Mouse (Mus musculus): Measurements from ENCODE around the gene Cog4. TPM values are rescaled to one million over a fixed set of nuclear protein-coding genes. Genes with fewer than 3 reads are reported as not detected.
A peak's percentile ranks its signal among the peaks of the same experiment; 100 is the strongest.
"Not testable (repeated sequence)": the region's sequence is repeated elsewhere in the genome, so short reads cannot be mapped to it uniquely, and the experiment has no call there.

The Cog4 gene
- polyA plus RNA-seq, 1 experiment, result 40.9 TPM

- no peak for DNase-seq (ENCODE audit: extremely low spot score in 1 of 2, low spot score in 1 of 2)
These were observed 41.2 kb downstream of the Cog4 start for GRCm38 (mm10) chr8:110887551-110887950.

DNA sequence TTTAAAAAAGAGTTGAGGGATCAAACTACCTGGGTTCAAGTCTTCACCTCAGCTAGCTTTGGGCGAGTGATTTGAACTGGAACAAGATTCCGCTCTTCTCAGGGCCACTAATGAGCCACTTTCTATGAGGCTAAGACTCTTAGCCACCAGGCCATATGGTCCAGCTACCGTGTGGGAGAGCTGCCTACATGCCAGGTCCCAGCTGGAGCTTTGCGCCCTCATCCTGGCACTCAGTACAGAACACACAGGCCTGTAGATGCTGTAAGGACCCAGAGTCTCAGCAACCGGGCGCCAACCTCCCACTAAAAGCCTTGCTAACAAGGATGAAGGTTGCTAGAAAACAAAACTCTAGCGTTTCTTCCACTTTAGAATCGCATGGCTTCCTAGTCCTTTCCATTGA is 42.0 kb downstream of the Cog4 start:
- DNase-seq (ENCODE audit: extremely low spot score in 1 of 2, low spot score in 1 of 2), result peak in 1 of 2 experiments; percentile 27

GRCm38 (mm10) chr8:110888860-110889259 is 42.5 kb downstream of the Cog4 start:
- no peak for DNase-seq (ENCODE audit: extremely low spot score in 1 of 2, low spot score in 1 of 2)

DNA sequence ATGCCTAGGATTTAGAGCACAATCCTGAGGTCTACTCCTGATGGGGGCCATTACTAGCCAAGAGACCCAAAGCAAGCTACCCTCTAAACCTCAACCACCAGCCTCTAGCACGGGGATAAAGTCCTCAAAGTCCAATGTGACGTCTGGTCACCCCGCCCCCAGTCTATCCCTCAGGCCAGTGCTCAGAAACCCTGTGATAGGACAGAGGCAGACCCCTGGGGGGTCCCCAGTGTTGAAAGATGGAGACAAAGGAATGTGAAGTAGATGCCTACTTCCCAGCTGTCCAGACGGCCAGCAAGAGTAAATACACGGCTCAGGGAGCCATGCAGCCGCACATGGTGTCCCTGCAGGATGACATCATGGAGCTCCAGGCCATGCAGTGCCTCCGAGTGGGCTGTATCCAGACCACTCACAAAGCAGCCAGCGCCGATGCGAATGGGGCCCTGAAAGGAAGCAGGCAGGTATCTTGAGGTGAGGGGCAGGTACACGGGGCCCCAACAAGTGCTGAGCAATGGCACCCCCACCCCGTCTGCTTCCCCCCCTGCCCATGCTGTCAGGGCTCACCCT is 43.6 kb downstream of the Cog4 start:
- no peak for DNase-seq (ENCODE audit: extremely low spot score in 1 of 2, low spot score in 1 of 2)

DNA sequence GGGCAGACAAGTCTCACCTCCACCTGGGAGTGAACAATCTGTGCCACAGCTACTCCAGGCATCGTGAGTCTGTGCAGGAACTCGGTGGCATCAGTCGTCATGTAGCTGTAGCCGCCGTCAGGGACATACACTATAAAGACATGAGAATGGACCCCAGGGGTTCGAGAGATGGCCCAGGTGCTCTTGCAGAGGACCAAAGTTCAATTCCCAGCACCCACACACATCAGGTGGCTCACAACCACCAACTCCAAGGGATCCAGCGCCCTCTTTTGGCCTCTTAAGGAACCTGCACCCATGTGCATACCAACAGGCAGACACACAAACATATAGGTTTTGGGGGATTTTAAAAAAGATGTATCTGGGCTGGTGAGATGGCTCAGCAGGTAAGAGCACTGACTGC is 45.6 kb downstream of the Cog4 start:
- DNase-seq (ENCODE audit: extremely low spot score in 1 of 2, low spot score in 1 of 2), result no peak

DNA sequence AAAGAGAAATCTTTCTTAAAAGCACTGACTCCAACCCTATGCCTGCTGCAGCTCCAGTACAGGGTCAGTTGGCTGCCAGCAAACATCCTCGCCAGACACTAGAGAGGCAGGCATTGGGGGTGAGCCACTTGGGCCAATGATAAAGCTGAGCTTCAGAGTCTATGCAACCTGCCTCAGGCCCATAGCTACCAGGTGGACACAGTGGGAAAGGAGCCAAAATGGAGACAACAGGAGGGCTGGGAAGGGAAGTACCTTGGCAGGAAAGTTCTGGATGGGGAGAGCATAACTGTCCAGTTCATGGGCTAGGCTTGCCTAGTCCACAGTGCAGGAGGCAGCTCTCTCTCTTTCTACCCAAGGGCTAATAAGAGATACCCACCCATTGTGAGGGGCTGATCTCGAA is 46.5 kb downstream of the Cog4 start:
- DNase-seq (ENCODE audit: extremely low spot score in 1 of 2, low spot score in 1 of 2), result no peak

DNA sequence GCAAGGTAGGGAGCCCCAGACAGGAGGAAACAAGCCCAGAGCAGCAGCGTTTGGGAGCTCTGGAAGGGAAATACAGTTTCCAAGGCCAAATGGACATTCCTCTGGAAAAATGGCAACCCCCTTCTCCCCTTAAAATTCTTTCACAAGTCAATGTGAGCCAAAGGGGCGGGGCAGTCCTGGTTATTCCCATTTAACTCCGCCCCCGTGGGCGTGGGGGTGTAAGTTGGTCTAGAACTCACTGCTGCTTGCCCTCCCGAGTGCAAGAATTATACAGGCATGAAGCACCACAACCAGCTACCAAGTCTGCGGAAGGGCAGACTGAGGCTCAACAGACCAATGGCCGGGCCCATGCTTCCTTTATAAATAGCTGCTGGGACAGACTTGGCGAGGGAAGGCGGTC is 48.5 kb downstream of the Cog4 start:
- DNase-seq (ENCODE audit: extremely low spot score in 1 of 2, low spot score in 1 of 2), result no peak

GRCm38 (mm10) chr8:110895254-110895653 is 48.9 kb downstream of the Cog4 start:
- DNase-seq (ENCODE audit: extremely low spot score in 1 of 2, low spot score in 1 of 2), result no peak

- DNase-seq (ENCODE audit: extremely low spot score in 1 of 2, low spot score in 1 of 2), result no peak
These were observed 49.4 kb downstream of the Cog4 start for GRCm38 (mm10) chr8:110895812-110896211.

DNA sequence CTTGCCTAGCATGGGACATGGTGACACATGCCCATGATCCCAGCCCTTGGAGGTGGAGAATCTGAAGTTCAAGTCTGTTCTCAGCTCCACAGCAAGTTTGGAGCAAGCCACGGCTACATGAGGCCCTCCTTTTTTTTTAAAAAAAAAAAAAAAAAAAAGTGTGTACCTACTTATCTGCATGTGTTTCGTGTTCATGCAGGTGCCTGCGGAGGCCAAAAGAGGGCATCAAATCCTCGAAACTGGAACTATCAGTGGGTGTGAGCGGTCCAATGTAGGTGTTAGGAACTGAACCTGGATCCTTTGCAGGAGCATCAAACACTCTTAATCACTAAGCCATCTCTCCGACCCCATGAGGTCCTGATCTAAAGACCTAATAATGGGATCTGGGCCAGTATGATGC is 51.1 kb downstream of the Cog4 start:
- no peak for DNase-seq (ENCODE audit: extremely low spot score in 1 of 2, low spot score in 1 of 2)

- no peak for DNase-seq (ENCODE audit: extremely low spot score in 1 of 2, low spot score in 1 of 2)
These were observed 54.7 kb downstream of the Cog4 start for GRCm38 (mm10) chr8:110901056-110901455.

GRCm38 (mm10) chr8:110901839-110902578 is 55.6 kb downstream of the Cog4 start, which contains the start of gene Fuk:
TSS of gene Fuk (minus strand) at chr8:110902488.
- DNase-seq (ENCODE audit: extremely low spot score in 1 of 2, low spot score in 1 of 2), result peak; percentile 59 to 89

DNA sequence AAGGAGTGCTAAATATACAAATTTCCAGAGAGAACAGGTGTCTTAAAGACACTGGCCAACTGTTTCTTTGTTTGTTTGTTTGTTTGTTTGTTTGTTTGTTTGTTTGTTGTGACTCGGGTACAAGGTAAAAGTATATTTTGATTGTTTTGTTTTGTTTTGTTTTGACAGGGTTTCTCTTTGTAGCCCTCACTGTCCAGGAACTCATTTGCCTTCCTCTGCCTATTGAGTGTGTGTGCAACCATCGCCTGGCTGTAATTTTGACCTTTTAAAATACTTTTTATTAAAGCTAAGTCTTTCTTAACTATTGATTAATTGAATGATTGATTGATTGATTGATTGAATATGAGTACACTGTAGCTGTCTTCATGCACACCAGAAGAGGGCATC is 56.2 kb downstream of the Cog4 start:
- no peak for DNase-seq (ENCODE audit: extremely low spot score in 1 of 2, low spot score in 1 of 2)

- DNase-seq (ENCODE audit: extremely low spot score in 1 of 2, low spot score in 1 of 2), result peak in 1 of 2 experiments; percentile 39
These were observed 59.0 kb downstream of the Cog4 start for GRCm38 (mm10) chr8:110905404-110905803.

DNA sequence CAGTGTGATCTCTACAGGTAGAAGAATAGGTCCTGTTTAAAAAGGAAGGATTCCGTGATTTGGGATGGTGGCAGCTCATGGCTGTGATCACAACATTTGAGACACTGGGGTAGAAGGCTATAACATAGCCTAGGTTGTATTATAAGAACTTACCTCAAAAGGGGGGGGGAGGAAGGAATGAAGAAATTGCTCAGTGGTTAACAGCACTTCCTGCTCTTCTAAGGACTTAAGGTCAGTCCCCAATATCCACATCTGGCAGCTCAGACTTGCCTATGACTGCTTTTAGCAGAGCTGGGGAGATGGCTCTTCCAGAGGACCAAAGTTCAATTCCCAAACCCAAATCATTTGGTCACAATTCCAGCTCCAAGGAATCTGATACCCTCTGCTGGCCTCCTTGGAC is 60.3 kb downstream of the Cog4 start:
- DNase-seq (ENCODE audit: extremely low spot score in 1 of 2, low spot score in 1 of 2), result no peak

DNA sequence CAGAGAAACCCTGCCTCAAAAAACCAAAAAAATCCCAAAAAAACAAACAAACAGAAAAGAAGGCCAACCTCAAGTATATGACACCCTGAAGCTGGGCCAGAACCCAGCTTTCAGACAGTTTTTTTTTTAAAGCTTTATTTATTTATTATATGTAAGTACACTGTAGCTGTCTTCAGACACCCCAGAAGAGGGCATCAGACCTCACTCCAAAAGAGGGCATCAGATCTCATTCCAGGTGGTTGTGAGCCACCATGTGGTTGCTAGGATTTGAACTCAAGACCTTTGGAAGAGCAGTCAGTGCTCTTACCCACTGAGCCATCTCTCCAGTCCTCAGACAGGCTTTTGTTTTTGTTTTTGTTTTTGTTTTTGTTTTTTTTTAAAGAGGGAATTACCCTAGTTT is 63.5 kb downstream of the Cog4 start:
- DNase-seq (ENCODE audit: extremely low spot score in 1 of 2, low spot score in 1 of 2), result not testable (repeated sequence)

DNA sequence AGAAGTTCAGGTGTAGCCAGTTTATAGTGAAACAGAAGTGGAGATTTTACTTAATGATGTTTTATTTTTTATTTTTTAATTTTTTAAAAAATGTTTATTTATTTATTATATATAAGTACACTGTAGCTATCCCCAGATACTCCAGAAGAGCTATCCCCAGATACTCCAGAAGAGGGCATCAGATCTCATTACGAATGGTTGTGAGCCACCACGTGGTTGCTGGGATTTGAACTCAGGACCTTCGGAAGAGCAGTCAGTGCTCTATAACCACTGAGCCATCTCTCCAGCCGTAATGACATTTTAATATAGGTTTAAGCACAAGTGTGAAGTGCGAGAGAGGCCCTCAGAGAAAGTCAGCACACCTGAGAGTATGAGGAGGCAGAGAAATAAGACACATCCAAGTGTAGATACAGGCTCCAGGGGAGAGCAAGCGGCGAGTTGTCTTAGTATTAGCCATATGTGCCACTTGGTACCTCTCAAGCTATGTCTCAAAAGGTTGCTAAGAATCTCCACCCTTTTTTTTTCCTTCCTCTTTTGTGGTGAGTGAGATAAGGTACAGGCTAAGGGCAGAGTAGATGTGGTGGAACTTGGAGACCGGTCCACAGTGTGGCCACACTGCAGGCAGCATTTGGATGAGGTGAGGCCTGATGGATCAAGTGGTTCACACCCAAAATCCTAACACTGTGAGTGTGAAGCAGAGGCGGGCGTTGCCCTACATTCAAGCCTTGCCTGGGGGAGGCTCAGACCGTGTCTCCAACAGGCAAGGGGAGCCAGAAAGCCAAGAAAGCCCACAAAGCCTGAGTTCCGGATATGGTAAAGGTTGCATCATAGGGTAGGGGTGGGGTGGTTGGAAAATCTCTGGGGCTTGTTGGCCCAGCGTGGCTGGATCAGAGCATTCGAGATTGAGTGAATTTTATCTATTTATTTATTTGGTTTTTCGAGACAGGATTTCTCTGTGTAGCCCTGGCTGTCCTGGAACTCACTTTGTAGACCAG is 65.5 kb downstream of the Cog4 start:
- DNase-seq (ENCODE audit: extremely low spot score in 1 of 2, low spot score in 1 of 2), result no peak

DNA sequence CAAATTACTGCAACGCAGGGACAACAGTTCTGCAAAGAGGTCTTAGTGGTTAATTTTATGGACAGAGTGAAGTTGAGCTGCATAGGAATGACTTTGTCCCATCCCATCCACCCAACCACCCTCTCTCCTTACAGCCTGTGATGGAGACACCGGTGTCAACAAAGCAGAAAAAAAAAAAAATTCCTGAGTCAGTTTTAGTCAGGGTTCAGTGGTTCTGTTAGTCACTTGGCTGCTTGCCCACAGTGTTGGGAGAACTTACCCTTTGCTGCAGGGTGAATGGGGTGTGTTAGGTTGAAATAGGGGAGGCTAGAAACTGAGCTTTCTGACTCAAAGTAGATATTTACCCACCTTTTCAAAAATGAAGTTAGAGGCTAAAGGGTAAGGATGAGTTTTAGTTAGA is 71.0 kb downstream of the Cog4 start:
- no peak for DNase-seq (ENCODE audit: extremely low spot score in 1 of 2, low spot score in 1 of 2)

DNA sequence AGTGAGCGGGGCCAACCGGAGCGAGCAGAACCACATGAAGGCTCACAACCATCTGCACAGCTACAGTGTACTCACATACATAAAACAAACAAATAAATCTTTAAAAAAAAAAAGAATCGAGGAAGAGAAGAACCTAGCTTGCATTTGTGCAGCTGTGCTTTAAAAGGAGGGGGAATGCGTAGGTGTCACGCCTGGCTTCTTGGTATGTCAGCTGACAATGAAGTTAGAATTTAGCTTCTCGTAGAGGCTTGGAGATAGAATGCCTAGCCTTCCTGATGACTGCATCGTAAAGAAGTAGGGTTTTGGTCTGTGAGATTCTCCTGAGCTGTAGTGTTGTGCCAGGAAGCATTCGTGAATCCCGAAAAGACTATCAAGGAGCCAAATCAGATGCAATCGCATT is 71.6 kb downstream of the Cog4 start:
- peak in 1 of 2 experiments; percentile 45 for DNase-seq (ENCODE audit: extremely low spot score in 1 of 2, low spot score in 1 of 2)

DNA sequence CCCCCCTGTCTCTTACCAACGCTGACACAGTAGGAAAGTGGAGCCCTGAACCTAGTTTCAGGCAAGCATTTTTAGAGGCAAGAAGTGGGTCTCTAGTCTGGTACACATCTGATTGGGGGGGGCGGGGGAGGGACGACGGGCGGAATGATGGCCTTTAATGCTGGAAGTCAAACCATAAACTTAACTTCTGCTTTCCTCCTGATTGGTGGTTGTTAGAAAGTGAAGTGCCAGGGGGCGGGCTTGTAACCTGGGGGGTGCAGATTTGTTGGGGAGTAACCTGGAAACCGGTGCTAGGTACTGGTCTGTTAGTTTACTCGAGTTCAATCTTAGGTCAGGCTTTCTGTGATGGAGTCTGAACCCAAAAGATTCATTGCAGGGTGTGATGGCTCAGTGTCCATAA is 72.1 kb downstream of the Cog4 start:
- DNase-seq (ENCODE audit: extremely low spot score in 1 of 2, low spot score in 1 of 2), result no peak

- DNase-seq (ENCODE audit: extremely low spot score in 1 of 2, low spot score in 1 of 2), result peak; percentile 93 to 94
These were observed 73.1 kb downstream of the Cog4 start, which contains the start of gene St3gal2 for GRCm38 (mm10) chr8:110919341-110920031. TSS of gene St3gal2 (plus strand) at chr8:110919922.
